Mouse (Mus musculus) heart, adult 8-10 months (tissue): ENCODE results near the gene Ldah. TPM values are rescaled to one million over a fixed set of nuclear protein-coding genes. Genes with fewer than 3 reads are reported as not detected.

Experiments
- DNase-seq: peaks from one replicate; pipeline ENCODE4 v3.0.0; 2022; ENCODE audit warnings: low spot score
- total RNA-seq, 4 experiments: library from RNA; stranded (reverse); gene quantifications; 2 replicates each; pipeline ENCODE4 v1.2.4; 2022

Gene Ldah
- total RNA-seq, 4 experiments from 2014 or later, result 22.5 to 30.8 (median 28.1) TPM

DNA sequence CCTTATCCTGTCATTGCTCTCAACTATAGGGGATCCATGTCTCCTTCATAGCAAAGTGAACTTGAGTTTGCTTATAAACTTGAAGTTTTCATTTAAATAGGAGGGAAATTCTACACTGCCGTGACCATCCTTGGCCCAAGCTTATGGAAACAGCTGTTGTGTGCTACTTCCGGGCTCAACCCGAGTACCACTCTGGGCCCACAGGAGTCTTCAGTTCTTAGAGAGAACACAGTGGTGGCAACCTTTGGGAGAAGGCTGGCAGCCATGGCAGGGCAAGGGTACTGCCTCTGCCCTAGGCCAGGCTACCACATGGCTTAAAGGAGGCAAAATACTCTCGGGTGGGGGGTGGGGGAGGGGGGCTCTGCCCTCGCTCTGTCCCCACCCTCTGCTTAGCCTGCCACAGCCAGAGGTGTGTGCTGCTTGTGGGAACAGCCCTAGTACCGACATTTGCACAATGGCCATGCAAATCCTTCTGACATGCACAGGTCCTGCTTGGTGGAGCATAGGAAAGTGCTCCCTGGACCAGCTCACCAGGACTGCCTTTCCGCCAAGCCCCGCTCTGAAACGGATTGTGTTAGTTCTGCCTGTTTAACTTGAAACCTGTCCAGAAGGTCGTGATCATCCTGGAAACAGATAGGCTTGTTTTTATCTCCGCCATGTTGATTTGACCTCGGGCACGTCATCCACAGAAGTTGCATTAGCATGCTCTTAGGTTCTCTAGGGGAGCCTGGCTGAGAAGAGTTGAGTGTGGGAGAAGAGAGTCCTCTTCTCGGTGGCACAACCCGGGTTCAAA, 73.5 kb downstream of the Ldah start:
- no peak for DNase-seq

DNA sequence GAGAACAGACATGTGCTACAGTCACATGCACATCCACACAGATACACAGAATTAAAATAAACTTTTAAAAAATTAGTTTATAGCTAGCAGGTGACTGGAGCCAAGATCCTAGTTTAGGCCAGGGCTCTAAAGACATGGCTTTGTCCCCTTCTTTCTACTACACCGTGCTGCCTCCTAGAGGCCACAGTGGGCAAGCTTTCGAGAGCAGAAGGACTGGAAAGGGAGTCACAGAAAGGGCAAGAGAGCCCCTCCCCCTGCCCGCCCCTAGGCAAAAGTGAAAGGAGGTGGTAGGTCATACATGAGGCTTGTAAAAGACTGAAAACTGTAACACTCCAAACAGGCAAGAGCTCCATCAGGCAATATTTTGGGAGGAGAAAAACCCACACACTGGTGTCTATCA, 80.1 kb downstream of the Ldah start:
- DNase-seq, result no peak

DNA sequence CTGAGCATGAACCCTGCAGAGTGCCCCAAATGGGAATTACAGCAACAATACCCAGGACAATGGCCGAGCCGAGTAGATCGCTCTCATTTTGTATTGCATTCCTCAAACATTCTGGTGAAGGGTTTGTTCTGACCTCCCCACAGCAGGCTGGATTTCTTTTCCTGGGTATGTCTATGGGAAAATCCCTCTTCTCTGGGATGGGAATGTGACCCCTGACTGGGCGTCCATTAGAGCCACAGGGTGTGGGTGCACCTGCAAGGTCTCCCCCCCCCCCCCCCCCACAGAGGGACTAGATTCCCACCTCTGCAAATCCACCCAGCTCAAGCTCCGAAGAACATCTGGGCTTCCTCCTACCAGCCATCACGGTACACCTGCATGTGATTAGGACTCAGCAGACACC, 81.2 kb downstream of the Ldah start:
- no peak for DNase-seq

DNA sequence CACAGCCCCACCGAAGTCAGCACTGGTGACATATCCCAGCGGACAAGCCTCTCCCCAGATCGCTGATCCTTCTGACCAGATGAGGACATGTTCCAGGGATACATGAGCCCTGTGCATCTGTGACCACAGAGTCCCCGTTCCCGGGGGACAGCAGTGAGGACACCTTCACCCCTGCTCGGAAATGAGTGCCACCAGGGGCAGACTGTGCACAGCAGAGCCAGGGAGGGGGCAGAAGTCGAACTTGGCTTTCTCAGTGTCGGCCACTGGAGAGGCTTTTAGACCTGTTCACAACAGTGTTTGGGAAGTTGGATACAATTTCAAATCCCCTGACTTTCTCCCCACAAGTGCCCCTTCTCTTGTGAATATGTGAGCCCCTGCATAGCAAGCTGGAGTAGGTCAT, 81.6 kb downstream of the Ldah start:
- DNase-seq, result no peak

DNA sequence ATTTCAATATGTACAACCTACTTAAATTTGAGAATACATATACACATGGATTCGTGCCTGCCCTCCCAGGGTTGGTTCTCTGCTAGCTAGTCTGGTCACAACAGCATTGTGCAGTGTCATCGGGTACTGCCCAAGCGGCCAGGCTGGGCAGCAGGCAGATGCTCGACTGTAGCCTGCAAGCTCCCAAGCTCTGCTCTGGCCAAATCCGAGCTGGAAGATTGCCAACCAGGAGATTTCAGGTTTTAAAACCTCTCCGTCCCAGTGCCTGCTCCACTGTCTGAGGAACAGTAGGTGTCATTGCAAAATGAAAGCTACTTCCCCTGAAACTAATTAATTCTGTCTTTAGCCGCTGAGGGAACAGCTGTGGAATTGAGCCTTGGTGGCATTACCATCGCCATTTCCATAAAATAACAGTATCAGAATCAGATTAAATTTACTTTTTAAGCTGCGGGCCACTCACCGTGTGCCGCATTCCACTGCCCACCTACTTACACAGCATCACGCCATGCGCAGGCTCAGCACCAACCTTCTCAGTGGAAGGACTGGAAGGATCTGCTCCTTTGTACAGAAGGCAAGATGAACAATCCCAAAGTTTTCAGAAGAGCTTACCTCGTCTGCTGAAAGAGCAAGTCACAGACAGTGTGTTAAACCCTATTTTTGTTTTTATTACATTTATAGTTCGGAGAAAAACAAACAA, 83.4 kb downstream of the Ldah start:
- no peak for DNase-seq

DNA sequence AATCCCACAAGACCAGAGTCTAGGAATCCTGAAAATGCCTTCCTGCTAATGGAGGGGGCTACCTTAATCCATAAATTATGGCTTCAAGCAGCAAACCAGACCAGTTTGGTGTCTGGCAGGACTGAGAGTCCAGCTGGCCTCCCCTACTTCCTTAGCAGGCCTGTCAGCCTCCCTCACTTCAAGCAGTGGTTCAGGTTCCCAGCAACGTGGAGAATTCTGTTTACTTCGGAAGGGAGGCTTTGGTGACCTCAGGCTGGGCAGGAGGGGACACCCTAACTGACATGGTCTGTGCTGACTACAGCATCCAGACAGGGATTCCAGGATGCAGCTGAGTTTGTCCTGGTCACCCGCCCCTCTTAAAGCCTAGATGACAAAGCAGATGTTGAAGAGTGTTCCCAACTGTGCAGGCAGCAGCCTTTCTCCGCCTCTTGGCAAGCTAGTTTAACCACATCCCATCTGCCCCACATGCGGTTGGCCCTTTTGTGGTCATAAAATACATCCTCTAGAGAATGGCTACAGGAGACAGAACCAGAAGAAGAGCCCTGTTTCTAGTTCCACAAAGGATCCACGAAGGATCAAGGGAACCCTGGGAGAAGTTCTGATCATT, 87.5 kb downstream of the Ldah start:
- no peak for DNase-seq

DNA sequence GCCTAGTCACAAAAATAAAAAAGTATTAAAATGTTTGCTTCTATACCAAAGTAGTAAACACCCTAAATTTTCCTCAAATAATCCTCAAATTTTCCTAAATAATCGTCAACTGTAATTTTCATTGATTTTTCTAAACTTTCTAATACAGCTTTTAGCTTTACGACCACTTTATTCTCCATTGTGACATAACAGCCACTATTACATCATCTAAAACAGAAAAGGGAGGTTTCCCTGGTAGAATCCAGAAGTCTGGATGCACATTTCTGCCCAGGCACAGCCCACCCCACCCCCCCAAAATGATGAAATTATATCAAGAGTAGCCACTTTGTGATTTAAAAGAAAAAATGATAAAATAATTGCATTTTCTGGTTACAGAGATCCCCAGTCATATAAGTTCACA, 88.2 kb downstream of the Ldah start:
- DNase-seq, result no peak

DNA sequence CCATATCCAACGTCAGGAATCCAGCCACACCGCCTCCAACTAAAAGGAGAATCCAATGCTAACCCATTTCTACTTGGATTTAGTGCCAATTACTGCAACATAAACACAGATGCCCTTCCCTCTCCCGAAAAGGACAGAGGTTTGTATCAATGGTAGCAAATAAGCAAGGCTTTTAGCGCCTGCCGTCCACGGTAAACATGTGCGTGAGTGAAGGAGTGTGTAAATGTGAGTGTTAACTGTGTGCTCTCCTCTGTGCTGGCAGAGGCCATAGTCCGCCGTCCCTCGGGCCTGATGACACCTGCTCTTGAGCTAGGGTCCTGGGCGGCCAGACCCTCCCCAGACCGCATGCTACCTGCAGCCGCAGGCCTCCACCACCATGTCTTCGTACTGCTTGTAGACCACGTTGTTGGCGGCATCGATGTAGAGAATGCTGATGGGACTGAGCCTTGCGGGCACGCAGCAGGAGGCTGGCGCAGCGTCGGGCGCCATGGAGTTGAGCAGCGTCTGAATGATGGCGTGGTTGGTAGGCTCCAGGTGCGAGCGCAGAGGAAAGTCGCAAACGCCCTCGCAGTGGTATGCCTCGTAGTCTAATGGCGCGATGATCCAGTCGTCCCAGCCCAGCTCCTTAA, 89.8 kb downstream of the Ldah start:
- DNase-seq, result no peak

DNA sequence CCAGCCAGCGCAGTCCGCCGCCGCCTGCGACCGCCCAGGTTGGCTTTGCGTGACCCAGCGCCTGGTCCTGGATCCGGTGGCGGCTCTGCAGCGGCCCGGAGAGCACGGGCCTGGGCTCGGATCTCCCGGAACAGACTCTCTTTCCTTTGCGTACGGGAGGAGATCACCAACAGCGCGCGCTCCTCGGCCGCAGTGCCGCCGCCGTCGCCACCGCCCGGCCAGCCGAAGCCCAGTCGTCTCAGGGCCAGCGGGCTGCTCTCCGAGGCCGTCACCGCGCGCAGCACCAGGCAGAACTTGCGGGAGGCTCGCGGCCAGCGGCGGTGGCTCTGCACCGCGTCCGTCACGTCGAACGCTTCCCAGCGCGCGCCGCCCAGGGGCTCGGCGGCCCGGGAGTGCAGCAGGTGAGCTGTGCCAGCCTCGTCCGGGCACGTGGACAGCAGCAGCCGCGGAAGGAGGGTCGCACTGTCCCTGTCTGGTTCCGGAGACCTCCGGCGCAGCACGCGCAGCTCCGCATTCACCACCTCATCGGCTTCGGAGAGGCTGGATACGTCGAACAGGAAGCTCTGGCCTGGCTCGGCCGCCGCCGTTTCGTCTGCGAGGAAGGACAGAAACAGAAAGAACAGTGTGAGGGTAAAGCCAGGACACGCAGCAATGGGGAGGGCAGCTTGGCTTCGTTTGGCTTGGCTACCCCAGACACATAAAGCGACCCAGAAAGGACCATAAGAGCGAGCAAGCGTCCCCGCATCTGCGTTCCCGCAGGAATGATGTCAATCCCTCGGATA, 90.6 kb downstream of the Ldah start:
- no peak for DNase-seq

DNA sequence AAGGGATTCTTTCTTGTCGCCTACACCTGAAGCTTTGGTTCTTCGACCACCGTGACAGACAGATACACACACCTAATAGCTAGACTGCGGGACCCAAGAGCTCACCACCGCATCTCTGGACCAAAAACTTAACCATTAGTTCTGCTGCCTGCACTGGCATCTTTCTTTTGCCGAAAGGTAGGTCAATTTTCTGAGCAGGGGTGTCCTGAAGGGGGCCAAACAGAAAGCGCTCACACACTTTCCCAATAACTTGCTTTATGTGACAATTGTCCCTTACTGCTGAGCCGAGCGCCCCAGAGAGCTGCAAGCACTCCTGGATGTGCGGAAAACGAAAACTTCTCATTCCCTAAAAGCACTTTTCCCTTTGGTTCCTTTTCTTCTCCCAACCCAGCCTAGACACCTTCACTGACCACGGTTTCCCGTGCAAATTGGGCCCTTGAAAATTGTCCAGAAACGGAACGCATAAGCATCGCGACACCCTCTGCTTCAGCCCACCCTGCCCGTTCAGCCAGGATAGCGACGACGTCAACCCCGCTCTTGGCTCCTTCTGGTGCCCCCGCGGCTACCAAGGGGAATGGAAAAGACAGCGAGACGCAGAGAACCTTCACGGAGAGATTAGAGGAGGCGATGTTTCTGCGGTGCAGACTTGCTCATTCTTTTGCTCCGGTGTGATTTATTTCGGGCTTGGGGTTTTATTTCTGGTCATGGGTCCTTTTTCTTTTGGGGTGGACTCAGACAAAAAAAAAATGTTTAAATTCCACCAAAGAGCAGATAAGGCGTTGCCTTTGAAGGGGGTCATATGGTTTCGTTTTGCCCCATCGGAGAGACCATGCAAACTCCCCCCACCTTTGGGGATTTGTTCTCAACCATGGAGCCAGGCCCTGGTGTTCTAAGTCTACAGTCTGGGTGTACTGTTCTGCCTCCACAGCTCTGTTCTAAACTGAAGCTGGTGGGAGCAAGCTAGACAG, 91.5 kb downstream of the Ldah start:
- no peak for DNase-seq

DNA sequence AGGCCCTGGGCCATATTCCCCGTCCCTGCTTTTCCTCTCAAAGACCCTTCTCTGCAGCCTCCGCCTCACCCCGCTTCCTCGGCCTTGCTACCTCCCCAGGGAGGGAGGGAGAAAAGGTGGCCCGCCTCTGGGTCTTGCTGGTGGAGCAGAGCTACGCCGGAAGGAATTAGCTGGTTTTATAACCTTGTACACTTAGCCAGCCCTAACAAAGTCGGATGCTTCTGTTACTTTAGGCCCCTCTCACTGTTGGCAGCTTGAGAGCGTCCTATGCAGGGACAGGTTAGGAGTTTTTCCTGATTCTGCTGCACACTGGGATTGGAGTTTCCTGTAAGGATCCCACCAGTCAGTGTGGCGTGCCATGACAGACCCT, 92.2 kb downstream of the Ldah start:
- DNase-seq, result no peak

DNA sequence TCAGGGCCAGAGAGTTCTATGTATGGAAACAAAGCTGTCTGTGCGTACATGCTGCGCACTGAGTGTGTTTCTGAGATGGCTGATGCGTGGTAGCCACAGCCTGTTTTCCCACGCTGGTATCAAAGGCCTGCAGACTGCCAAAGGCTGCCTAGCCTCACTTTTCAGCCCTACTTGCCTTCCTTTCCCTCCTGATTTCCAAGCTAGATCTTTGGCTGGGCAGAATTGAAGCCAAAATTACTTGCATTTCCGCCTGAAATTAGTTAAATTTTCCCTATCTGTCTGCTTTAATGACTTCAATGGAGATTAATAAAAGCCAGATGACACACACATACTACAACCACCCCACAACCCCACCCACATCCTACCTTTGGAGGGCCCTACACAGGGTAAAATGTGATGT, 92.6 kb downstream of the Ldah start:
- no peak for DNase-seq

DNA sequence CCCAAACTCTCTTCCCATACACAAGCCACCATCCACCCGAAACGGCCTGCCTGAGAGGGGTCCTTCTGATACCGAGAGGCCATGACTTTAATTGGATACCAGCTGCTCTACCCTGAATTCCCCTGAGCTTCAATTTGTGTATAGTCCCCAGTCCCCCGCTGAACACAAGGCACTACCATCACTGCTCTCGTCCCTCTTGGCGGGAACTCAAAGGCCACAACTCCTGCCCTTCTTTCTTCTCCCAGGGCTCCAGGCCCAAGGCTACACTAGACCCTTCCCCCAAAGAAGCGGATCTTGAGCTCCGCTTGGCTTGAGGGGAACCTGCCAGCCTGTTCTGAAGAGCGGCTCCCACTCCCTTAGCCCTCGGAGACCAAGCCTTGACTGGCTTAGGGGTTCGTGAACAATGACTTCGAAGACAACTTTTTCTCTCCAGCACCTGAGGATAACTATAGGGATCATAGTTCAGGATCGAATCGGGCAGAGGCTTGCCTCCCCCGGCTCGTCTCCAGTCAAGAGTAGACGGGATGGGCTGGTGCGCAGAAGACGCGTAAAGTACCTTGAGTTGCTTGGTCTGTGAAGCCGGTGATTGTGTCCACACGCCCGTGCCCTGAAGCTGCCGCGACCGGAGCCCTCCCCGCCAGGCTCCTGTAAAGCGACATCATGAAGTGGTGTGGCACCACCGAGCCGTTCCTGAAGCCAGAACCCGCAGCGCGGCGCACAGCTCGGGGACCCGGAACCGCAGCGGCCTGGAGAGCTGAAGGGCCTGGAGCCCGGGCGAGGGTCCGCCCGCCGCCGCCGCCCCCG, 93.3 kb downstream of the Ldah start:
- no peak for DNase-seq

DNA sequence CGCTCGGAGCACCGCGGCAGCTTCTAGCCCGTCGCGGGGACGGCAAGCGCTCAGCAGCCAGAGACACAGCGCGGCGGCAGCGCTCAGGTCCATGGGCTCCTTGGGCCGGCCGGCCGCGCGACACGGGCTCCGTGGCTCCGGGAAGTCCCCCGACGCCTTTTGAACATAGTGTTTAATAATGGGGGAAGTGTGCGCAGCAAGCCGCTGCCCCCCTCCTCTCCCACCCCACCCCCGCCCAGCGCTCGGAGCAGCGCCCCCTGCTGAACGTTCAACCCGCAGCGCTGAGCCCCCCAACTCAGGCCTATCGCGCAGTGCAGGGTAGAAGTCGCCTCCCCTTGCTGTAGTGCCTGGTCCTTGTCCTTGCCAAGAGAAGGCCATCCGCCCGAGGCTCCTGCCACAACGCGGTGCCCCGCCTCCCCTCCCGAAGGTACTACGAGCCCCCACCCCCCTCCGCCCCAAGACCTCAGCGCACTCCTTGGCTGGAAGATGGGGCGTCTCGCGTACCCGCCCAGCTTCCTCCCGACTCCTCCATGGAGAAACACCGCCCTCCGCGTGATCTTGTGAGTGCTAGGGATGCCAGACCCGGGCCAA, 94.0 kb downstream of the Ldah start, which contains the start of gene Gdf7:
Gene Gdf7, minus strand, starts transcription at position 114 of the 591 bp plus-strand sequence.
- no peak for DNase-seq

DNA sequence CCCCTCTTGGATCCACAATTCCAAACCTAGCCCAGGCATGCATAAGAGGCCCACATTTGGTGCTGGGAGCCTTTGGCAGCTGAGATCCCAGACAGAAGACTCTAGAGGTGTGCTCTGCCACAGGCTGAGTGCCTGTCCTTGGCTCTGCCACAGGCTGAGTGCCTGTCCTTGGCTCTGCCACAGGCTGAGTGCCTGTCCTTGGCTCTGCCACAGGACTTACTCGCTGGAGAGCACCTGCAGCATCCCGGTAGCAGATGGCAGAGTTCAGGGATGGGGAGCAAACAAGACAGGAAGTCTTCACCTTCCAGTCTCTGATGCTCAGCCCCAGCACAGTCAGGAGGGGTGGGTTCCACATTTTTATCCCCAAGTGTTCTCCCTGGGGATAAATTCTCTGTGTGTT, 97.4 kb downstream of the Ldah start:
- no peak for DNase-seq

DNA sequence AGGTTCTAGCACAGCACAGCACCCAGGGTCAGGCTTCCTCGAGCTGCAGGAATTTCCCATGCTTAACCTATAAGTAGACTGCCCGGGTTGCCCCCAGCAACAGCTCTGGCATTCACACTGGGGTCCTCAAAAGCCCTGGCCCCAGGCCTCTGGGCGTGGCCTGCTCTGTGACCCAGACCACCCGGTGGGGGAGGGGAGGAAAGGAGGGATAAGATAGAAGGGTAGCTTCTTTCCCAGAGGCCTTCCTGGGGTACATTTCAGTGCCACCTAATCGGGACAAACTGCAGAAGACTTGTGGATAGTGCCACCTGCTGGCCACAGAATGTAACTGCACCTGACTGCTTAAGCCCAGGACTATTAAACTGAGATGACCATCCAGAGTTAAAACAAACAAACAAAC, 98.5 kb downstream of the Ldah start:
- DNase-seq, result peak; percentile 54

DNA sequence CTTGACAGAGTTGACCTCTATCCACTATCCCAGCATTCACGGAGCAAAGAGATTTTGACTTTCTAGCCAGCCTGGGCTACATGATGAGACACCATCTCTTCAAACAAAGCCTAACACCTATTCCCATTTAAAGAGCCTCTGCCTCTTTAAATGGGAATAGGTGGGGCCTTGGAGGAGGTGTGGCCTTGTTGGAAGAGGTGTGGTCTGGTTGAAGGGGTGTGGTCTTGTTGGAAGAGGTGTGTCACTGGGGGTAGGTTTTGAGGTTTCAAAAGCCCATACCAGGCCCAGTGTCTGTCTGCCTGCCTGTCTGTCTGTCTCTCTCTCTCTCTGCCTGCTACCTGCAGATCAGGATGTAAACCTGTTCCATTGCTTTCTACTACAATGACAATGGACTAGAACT, 99.0 kb downstream of the Ldah start:
- no peak for DNase-seq

DNA sequence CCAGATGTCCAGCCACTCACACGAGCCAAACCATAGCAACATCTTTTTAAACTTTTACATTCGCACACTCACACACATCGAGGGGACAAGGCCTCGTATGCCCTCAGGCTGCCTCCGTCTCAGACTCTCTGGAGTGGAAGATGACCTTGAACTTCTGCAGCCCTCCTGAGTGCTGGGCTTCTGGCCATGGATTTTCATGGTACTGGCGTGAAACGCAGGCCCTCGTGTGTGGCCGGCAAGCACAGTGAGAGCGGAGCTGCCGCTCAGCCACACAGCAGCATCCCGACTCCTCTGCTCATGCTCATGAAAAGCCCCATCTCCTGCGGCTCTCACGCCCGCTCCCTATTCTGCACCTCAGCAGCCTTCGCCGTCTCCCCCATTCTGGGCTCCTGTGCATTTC, 103.1 kb downstream of the Ldah start:
- DNase-seq, result no peak

DNA sequence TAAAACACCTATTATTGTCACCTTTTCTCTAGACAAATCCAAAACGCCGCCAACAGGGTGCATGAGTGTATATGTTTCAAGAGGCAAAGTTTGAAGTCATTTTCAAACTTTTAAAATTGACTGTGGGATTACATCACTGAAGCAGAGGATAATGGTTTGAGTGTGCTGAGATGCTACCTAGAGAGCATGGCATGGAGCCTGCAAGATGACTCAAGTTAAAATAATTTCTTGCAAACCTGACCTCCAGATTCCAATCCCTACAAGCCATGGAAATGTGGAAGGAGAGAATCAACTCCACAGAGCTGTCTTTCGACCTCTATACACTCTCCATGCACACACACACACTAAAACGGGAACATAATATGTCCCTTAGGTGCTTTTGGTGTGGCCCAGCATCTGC, 104.4 kb downstream of the Ldah start:
- DNase-seq, result no peak
